Mouse (Mus musculus) G1E (cell line): ENCODE measurements at regions not wholly inside any gene's neighbourhood (a gene's known extent, or its start where the extent isn't known, plus 50 kb on each side); places are given as distances from the start of the nearest gene placed in this dataset.

Experiments used
- ATAC-seq: 2 replicates; pipeline ENCODE4 v1.8.0; 2016; ENCODE audit warnings: mild to moderate bottlenecking; ENCODE audit not compliant: insufficient number of reproducible peaks, poor library complexity, low FRiP score, severe bottlenecking; ENCODE audit errors: extremely low read depth
- DNase-seq: peaks from one replicate; pipeline ENCODE4 v3.0.0; 2012; ENCODE audit warnings: low spot score
- H3K27me3 ChIP-seq: 2 replicates; pipeline ENCODE4 v1.6.1; 2012; ENCODE audit warnings: mild to moderate bottlenecking, low read length, inconsistent platforms; ENCODE audit not compliant: insufficient read depth
- H3K36me3 ChIP-seq: replicated peaks from 2 replicates; pipeline ENCODE3; 2012; ENCODE audit warnings: mild to moderate bottlenecking, inconsistent platforms
- H3K4me1 ChIP-seq: 2 replicates; pipeline ENCODE4 v1.6.1; 2012; ENCODE audit warnings: low read depth, low read length, inconsistent platforms, mixed read lengths; ENCODE audit not compliant: insufficient read depth
- H3K4me3 ChIP-seq: 2 replicates; pipeline ENCODE4 v1.5.1; 2012; ENCODE audit warnings: low read depth, mild to moderate bottlenecking, inconsistent platforms, low read length, moderate library complexity, mixed read lengths
- H3K9me3 ChIP-seq: replicated peaks from 2 replicates; pipeline ENCODE4 v1.6.1; 2012; ENCODE audit warnings: inconsistent platforms
- CTCF ChIP-seq: IDR thresholded peaks from 2 replicates; pipeline ENCODE4 v1.5.1; 2012; ENCODE audit warnings: low read depth, low read length, inconsistent platforms, mixed read lengths
- GATA1 ChIP-seq: IDR thresholded peaks from 2 replicates; pipeline ENCODE4 v1.6.1; 2012; ENCODE audit warnings: borderline replicate concordance, low read length, inconsistent platforms, mixed read lengths
- GATA2 ChIP-seq: IDR thresholded peaks from 2 replicates; pipeline ENCODE4 v1.6.1; 2012; ENCODE audit warnings: low read depth, low read length, inconsistent platforms, borderline replicate concordance
- POLR2AphosphoS5 ChIP-seq: IDR thresholded peaks from 2 replicates; pipeline ENCODE4 v1.6.1; 2012; ENCODE audit warnings: low read depth, low read length, inconsistent platforms; ENCODE audit not compliant: insufficient replicate concordance
- TAL1 ChIP-seq: conservative IDR thresholded peaks from 2 replicates; pipeline ENCODE4 v1.6.1; 2012; ENCODE audit warnings: low read depth, low read length, inconsistent platforms, mixed read lengths

GRCm38 (mm10) chr1:76835028-76835683 lies 679.7 kb downstream of the Epha4 start:
- ATAC-seq: no peak
- no peaks in the 10 kb centered on the region for H3K27me3 ChIP-seq
- H3K9me3 ChIP-seq: peaks cover 30% of the 10 kb centered on the region
- TF ChIP-seq POLR2AphosphoS5 (no peak), GATA1 (no peak), TAL1 (no peak), CTCF (no peak), GATA2 (no peak)
- DNase-seq: no peak
- H3K4me3 ChIP-seq: no peak overlapping the region
- H3K36me3 ChIP-seq: no peaks in the 10 kb centered on the region
- no peaks in the 10 kb centered on the region for H3K4me1 ChIP-seq

GRCm38 (mm10) chr1:76849346-76849745 lies 665.5 kb downstream of the Epha4 start:
- ATAC-seq: no peak

GRCm38 (mm10) chr1:76866304-76866968 lies 648.5 kb downstream of the Epha4 start:
- Histone ChIP-seq H3K9me3 (peaks cover 16% of the 10 kb centered on the region), H3K4me3 (no peak overlapping the region), H3K27me3 (no peaks in the 10 kb centered on the region), H3K36me3 (no peaks in the 10 kb centered on the region), H3K4me1 (no peaks in the 10 kb centered on the region)
- ATAC-seq (no peak), DNase-seq (no peak)
- TF ChIP-seq CTCF: no peak
- no peak for TF ChIP-seq POLR2AphosphoS5
- no peak for TF ChIP-seq GATA2
- TF ChIP-seq TAL1: no peak
- no peak for TF ChIP-seq GATA1

More at GRCm38 (mm10) chr1:76849346-76849745, 665.5 kb downstream of the Epha4 start:
- TF ChIP-seq TAL1 (no peak), POLR2AphosphoS5 (no peak), GATA2 (no peak), GATA1 (no peak), CTCF (no peak)
- Histone ChIP-seq H3K4me3 (no peak overlapping the region), H3K36me3 (no peaks in the 10 kb centered on the region), H3K9me3 (peaks cover 19% of the 10 kb centered on the region), H3K4me1 (no peaks in the 10 kb centered on the region), H3K27me3 (no peaks in the 10 kb centered on the region)
- DNase-seq: no peak

- TF ChIP-seq GATA2 (no peak), GATA1 (no peak), TAL1 (no peak), CTCF (no peak), POLR2AphosphoS5 (no peak)
- no peaks in the 10 kb centered on the region for H3K4me1 ChIP-seq
- H3K4me3 ChIP-seq: no peak overlapping the region
- no peak for ATAC-seq
- no peaks in the 10 kb centered on the region for H3K27me3 ChIP-seq
- H3K9me3 ChIP-seq: peaks cover 24% of the 10 kb centered on the region
- no peaks in the 10 kb centered on the region for H3K36me3 ChIP-seq
- no peak for DNase-seq
Measured at GRCm38 (mm10) chr1:76873207-76873606, 641.7 kb downstream of the Epha4 start.

- Histone ChIP-seq H3K36me3 (no peaks in the 10 kb centered on the region), H3K4me1 (no peaks in the 10 kb centered on the region), H3K4me3 (no peak overlapping the region), H3K27me3 (no peaks in the 10 kb centered on the region), H3K9me3 (peaks cover 24% of the 10 kb centered on the region)
- no peak for ATAC-seq
- no peak for DNase-seq
- no peak for TF ChIP-seq POLR2AphosphoS5
- no peak for TF ChIP-seq GATA2
- no peak for TF ChIP-seq GATA1
- no peak for TF ChIP-seq CTCF
- no peak for TF ChIP-seq TAL1
Measured at GRCm38 (mm10) chr1:76880111-76880782, 634.6 kb downstream of the Epha4 start.

GRCm38 (mm10) chr1:76880783-76881145 lies 634.1 kb downstream of the Epha4 start:
- no peaks in the 10 kb centered on the region for H3K4me1 ChIP-seq
- TF ChIP-seq CTCF: no peak
- no peak for TF ChIP-seq TAL1
- no peak for TF ChIP-seq GATA2
- TF ChIP-seq GATA1: no peak
- no peak overlapping the region for H3K4me3 ChIP-seq
- H3K9me3 ChIP-seq: peaks cover 24% of the 10 kb centered on the region
- no peaks in the 10 kb centered on the region for H3K27me3 ChIP-seq
- DNase-seq: no peak
- H3K36me3 ChIP-seq: no peaks in the 10 kb centered on the region
- ATAC-seq: no peak
